Mouse (Mus musculus) cerebellum, adult 9-10 months (tissue): ENCODE measurements around the gene Gramd1a.

Source experiments
- DNase-seq: peaks from one replicate; pipeline ENCODE4 v3.0.0; 2022

Gene Gramd1a

GRCm38 (mm10) chr7:31150566-31151300 lies 5.0 kb downstream of the Gramd1a start:
- DNase-seq: peak; percentile 89

DNA sequence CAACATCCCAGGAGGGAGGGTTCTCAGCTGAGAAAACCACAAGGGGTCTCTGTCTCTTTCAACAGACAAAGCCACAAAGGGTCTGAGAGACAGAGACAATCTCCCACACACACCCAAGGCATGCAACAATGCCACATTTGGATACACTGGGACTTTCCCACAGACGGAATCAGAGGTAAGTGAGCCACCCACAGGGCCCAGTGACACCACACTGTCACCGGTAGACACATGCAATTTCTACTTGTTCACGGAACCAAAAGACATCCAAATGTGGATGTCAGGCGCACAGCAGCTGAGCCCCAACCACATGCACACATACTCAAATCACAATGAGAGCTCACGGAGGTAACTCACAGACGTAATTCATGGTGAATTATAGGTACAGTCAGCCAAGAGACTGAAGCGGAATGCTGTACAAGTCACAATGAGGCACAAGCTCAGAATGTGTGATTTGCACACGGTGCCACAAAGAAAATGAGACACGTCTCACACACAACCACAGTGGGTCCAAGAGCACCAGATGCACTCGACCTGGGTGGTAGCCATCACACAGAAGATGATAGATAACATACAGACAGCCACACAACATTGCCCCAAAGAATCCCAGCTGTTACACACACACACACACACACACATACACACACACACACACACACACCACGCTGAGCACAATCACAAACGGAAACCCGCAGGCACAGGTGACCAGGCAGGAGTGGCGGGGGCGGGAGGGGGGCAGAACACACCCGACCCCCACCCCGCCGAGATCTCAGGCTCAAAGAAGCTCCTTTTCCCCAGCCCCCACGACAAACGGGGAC lies 5.7 kb downstream of the Gramd1a start:
- DNase-seq: peak; percentile 57

DNA sequence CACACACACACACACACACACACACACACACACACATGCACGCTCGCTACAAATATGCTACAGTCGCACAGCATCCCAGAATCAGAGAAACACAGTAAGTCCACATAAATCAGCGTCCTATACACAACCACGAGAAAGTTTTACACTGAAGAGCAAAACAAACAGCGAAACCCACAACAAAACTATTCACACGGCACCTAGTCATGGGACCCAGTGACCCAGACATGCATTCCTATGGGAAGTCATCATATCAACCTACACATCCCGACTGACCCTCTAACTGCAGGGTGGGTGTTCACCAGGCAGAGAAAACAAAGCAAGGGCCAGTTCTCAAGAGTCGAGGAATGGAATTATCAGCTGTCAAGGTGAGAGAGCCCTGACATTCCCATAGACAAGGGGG lies 6.4 kb downstream of the Gramd1a start:
- DNase-seq: no peak

DNA sequence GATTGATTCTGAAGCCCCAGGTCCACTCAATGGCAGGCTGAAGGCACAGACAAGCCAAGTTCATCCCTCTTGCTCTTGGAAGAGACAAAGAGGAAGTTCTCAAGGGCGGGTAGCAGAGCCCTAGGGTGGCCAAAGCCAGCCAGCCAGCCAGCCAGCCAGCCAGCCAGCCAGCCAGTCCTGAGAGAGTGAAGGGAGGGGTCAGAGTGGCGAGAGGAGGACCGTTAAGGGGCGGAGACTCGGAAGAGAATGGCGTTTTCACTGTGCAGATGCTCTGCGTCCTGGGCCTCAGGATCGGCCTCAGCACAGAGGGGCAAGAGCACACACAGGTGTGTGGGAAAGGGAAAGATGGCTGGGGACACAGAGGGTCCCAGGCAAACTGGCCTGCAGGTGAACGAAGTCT lies 6.9 kb downstream of the Gramd1a start:
- DNase-seq: peak; percentile 64

DNA sequence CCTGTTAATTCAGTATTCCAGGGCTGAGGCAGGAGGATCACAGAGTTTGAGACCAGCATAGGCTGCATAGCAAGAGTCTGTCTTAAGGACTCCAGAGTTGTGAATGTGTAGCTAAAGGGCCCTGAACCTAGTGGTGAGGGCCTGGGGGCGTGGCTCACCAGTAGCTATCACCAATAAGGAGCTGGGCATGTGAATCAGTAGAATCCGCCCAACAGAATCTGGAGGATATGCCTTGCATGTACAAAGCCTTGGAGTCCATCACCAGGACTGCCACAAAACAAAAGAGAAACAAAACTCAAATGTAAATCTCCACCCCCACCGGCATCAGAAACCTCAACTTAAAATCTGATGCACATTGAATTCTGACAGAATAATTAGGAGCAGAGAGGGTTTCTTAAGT lies 7.6 kb downstream of the Gramd1a start:
- DNase-seq: peak; percentile 31

GRCm38 (mm10) chr7:31145596-31146160 lies 10.0 kb downstream of the Gramd1a start:
- peak; percentile 9 for DNase-seq

DNA sequence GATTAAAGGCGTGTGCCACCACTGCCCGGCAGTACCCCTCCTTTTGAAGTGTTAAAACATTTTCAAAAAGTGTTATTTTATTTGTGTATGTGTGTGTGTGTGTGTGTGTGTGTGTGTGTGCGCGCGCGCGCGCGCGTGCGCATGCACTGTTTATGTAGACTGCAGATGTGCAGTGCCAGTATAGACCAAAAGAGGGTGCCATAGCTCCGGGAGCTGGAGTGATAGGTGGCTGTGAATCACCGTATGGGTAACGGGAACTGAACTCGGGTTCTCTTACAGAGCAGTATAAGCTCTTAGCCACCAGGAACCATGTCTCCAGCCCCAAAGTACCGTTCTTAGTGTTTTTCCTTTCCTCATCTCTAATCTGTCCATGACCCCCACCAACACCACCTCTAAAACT lies 10.8 kb downstream of the Gramd1a start:
- peak; percentile 17 for DNase-seq

- DNase-seq: peak; percentile 8
Observed at GRCm38 (mm10) chr7:31140941-31141340, 14.8 kb downstream of the Gramd1a start.

DNA sequence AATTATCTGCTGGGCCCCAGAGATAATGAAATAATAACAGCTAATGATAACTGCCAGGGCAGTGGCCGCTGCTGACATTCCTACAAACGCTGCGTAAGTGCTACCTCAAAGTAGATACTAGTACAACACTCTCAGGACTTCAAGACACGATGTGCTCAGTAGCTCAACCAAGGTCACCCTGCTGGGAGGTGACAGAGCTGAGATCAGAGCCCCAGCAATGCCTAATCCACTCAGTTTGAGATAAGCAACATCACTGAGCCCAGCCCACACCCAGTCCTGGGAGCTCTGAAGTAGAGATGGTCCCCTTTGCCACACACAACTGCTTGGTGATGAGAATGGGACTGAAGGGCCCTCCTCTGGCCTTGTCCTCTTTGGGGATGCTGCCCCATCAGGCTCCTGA lies 15.4 kb downstream of the Gramd1a start:
- peak; percentile 1 for DNase-seq

GRCm38 (mm10) chr7:31139765-31140164 lies 15.9 kb downstream of the Gramd1a start:
- DNase-seq: peak; percentile 76

GRCm38 (mm10) chr7:31135717-31136116 lies 20.0 kb downstream of the Gramd1a start:
- DNase-seq: no peak

GRCm38 (mm10) chr7:31131866-31132265 lies 23.8 kb downstream of the Gramd1a start:
- DNase-seq: peak; percentile 46

GRCm38 (mm10) chr7:31130841-31131240 lies 24.9 kb downstream of the Gramd1a start:
- peak; percentile 80 for DNase-seq

DNA sequence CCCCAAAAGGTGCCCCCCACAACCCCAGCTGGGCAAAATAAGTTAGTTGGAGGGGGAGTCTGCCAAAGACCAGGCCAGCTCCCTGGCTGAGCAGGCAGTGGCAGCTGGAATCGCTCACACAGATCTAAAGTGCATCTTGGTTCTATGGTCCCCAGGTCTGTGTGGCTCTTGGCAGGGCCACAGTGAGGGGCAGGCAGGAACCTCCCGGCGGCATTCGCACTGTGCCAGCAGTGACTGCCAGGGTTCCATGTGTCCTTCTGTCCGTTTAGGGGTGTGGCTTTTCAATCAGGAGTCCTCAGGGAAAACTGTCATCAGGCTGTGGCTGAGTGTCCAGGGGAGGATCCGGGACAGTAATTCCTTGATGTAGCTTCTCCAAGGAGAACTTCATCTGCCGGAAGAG lies 25.5 kb downstream of the Gramd1a start:
- peak; percentile 53 for DNase-seq

- peak; percentile 72 for DNase-seq
Observed at GRCm38 (mm10) chr7:31128157-31128705, 27.5 kb downstream of the Gramd1a start.

- peak; percentile 86 for DNase-seq
Observed at GRCm38 (mm10) chr7:31126851-31127724, 28.6 kb downstream of the Gramd1a start, which contains the start of gene Scn1b. Scn1b (minus strand) TSS chr7:31127003.

DNA sequence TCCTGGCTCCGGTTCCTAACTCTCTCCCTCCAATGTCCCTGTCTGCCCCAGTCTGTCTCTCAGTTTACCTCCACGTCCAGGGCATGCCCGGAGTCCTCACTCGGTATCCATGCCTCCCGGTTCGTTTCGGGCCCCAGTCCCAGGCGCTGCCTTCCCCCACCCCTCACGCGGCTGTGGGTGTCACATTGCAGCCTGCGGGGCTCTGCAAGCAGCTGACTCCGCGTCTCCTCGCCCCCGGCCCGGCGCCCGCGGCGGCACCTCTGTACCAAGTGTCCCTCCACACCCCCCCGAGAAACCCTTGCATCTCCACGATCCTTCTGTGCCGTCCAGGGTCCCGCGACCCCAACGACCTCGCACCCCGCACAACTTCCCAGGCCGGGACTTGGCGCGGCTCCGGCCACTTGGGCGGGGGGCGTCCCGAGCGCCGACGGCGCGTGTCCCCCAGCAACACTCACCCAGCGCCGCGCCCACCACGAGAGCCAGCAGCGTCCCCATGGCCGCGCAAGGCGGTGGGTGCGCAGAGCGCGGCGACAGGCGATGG lies 29.4 kb downstream of the Gramd1a start:
- DNase-seq: peak; percentile 77

DNA sequence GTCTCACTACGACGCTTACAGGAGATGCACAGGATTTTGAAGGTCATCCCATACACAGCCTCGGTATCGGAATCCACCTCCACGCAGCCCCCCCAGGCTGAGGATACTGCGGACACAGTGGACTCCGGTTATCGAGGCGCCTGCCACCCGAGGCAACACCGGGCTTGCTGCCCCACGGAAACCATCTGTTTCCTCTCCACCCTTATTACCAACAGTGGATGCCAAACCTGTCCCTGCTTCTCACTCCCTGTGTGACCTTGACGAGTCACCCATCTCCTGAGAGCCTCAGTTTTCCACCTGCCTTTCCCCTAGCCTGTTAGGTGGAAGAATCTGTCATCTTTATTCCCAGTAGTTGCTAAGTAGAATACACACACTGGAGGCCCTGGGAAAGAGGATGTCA lies 30.6 kb downstream of the Gramd1a start:
- DNase-seq: peak; percentile 92

DNA sequence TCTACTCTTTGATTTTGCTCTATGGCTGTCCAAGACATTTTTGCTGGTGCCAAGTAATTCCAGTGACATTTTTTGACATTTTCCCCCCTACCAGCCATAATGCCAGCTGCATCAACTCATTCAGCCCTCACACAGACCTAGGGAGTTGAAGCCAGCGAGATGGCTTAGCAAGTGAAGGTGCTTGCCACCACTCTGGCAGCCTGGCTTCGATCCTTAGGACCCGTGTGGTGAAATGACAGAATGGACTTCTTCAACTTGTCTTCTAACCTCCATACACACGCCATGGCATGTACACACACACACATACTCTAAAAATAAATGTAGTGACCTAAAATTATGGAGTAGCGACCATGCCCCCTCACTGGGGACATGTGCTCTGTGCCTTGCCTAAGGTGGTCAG lies 31.3 kb downstream of the Gramd1a start:
- peak; percentile 63 for DNase-seq

DNA sequence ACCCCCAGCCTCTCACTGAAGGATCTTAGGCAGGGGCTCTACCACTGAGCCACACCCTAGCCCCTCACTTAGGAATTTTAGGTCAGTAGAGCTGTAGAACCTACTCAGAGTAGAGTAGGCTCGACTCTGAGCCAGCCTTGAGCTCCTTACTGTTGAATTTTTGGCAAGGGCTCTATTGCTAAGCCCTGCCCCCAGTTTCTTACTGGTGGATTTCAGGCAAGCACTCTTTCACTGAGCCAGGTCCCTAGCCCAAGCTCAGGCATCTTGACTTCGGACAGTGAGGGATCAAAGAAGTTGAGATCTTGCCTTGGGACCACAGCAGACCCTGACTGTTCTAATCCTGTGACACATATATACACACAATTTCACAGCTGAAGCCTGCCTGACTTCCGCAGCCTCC lies 32.0 kb downstream of the Gramd1a start:
- DNase-seq: peak; percentile 77

- DNase-seq: peak; percentile 94
Observed at GRCm38 (mm10) chr7:31122641-31123631, 32.8 kb downstream of the Gramd1a start.
